Mouse (Mus musculus) layer of hippocampus, adult 2 months (tissue): ENCODE results near the gene Tspan3. TPM values are rescaled to one million over a fixed set of nuclear protein-coding genes. Genes with fewer than 3 reads are reported as not detected.
A peak's percentile ranks its signal among the peaks of the same experiment; 100 is the strongest.

Experiments used
- DNase-seq, 2 experiments: peaks; one replicate each; pipeline ENCODE4 v3.0.0; 2022; ENCODE audit warnings: low spot score in 2 of 2
- H3K27ac ChIP-seq: fragments of 200-600 bp; 2 replicates; pipeline ENCODE4 v1.8.1; 2022
- H3K4me3 ChIP-seq: fragments of 200-600 bp; 2 replicates; pipeline ENCODE4 v1.8.1; 2022; ENCODE audit warnings: mild to moderate bottlenecking
- CTCF ChIP-seq: fragments of 200-600 bp; conservative IDR thresholded peaks from 2 replicates; pipeline ENCODE4 v1.8.1; 2022; ENCODE audit warnings: antibody characterized with exemption, mild to moderate bottlenecking, moderate library complexity
- total RNA-seq, 2 experiments: library from RNA; stranded (reverse); gene quantifications; 2 replicates each; pipeline ENCODE4 v1.2.3; 2021

Tspan3 gene
- total RNA-seq, 2 experiments from 2014 or later = 309 to 331 TPM

DNA sequence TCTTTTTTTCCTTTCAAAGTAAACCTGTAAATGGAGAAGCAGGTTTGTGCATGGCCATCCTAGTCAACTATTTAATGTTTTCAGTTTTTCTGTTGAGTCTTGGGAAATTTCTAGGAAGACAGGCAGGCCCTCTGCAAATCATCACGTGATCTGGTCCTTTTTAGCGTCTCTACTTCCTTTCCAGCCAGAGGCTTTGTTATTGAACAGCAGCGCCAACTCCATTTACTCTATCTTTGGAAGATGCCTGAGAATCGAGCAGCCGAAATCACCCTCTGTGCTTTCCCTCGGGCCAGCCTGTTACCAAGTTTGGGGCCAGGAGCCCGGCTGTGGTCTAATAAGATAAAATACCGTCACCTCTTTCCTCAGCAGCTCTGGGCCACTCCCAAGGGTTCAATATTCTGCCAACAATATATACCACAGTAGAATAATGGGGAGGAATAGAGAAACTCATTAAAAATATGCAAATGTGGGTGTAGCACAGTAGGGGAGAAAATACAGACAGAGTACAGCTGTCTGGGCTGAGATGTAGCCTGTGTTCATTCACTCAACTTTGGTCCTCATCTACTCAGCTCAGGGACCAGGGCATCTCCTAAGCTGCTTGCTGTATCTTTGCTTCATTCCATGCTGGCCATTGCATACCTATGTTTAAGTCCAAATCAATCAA lies 15.0 kb upstream of the Tspan3 start:
- H3K4me3 ChIP-seq = no peak overlapping the region; the same call in 1 of the 2 replicates
- no peak for TF ChIP-seq CTCF
- no peak for DNase-seq
- H3K27ac ChIP-seq = no peak overlapping the region; the same call in 1 of the 2 replicates

GRCm38 (mm10) chr9:56179416-56180117 lies 14.3 kb upstream of the Tspan3 start:
- H3K27ac ChIP-seq = no peak overlapping the region
- DNase-seq = no peak
- H3K4me3 ChIP-seq = no peak overlapping the region; the same call in 1 of the 2 replicates
- TF ChIP-seq CTCF = peak; percentile 75

GRCm38 (mm10) chr9:56177354-56177753 lies 12.1 kb upstream of the Tspan3 start:
- TF ChIP-seq CTCF = no peak
- no peak for DNase-seq
- no peak overlapping the region for H3K27ac ChIP-seq
- no peak overlapping the region for H3K4me3 ChIP-seq

- DNase-seq = no peak
- Histone ChIP-seq H3K4me3 (no peak overlapping the region), H3K27ac (no peak overlapping the region)
- TF ChIP-seq CTCF = no peak
Measured at GRCm38 (mm10) chr9:56175316-56175715, 10.0 kb upstream of the Tspan3 start.

- Histone ChIP-seq H3K4me3 (no peak overlapping the region), H3K27ac (no peak overlapping the region)
- TF ChIP-seq CTCF = no peak
- DNase-seq = no peak
Measured at GRCm38 (mm10) chr9:56167690-56168089, 2.4 kb upstream of the Tspan3 start.

- DNase-seq = no peak
- H3K27ac ChIP-seq = no peak overlapping the region
- no peak overlapping the region for H3K4me3 ChIP-seq
- no peak for TF ChIP-seq CTCF
Measured at GRCm38 (mm10) chr9:56166161-56166560, 884 bp upstream of the Tspan3 start.

DNA sequence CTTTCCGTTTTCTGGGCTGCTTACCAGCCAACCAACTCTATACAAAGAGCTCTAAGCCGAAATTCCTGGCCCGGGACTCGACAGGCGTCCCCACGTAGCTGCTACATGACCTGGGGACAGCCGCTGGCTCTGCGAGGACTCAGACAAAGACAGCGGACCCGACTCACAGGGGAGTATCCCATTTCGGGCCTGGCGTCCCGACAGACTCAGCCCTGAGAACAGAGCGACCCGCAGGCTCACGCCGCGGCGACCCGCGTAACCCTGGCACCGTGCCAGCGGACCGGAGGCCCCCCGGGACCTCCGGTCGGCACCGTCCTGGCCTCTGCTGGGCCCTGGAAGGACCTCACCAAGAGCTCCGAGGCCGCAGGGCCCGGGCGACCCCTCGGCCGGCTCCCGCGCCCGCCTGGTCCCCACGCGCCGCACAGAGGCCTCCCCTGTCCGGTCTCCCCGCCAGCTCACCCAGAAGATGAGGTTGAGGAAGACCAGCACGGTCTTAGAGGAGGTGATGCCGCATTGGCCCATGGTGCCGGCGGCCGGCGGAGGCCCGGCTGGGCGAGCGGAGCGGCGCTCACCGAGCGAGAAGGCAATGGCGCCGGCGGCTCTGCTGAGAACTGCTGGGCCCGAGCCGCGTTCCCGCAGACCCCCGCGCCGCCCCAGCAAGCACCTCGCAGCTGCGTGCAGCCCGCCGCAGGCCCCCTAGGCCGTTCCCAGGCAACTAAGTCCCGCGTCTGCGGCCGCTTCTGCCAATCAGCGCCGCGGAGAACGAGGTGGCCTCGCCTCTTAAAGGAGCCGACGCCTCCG lies 4.7 kb downstream of the Tspan3 start:
- peak; percentile 29; the same call in 1 of the 2 replicates for TF ChIP-seq CTCF
- H3K27ac ChIP-seq = peak overlapping the region; percentile 97
- H3K4me3 ChIP-seq = peak overlapping the region; percentile 89
- DNase-seq = peak; percentile 94

GRCm38 (mm10) chr9:56159456-56159855 lies 5.8 kb downstream of the Tspan3 start:
- Histone ChIP-seq H3K4me3 (peak overlapping the region; percentile 89), H3K27ac (peak overlapping the region; percentile 97; the same call in 1 of the 2 replicates)
- DNase-seq = no peak
- no peak for TF ChIP-seq CTCF

GRCm38 (mm10) chr9:56158077-56158476 lies 7.2 kb downstream of the Tspan3 start:
- H3K27ac ChIP-seq = no peak overlapping the region
- no peak overlapping the region for H3K4me3 ChIP-seq
- no peak for DNase-seq
- TF ChIP-seq CTCF = no peak

GRCm38 (mm10) chr9:56154572-56154971 lies 10.7 kb downstream of the Tspan3 start:
- no peak overlapping the region; the same call in 1 of the 2 replicates for H3K27ac ChIP-seq
- TF ChIP-seq CTCF = no peak
- no peak overlapping the region for H3K4me3 ChIP-seq
- DNase-seq = no peak

- no peak overlapping the region for H3K4me3 ChIP-seq
- peak overlapping the region; percentile 77 for H3K27ac ChIP-seq
- DNase-seq = no peak
- no peak for TF ChIP-seq CTCF
Measured at GRCm38 (mm10) chr9:56152482-56153007, 12.7 kb downstream of the Tspan3 start.

DNA sequence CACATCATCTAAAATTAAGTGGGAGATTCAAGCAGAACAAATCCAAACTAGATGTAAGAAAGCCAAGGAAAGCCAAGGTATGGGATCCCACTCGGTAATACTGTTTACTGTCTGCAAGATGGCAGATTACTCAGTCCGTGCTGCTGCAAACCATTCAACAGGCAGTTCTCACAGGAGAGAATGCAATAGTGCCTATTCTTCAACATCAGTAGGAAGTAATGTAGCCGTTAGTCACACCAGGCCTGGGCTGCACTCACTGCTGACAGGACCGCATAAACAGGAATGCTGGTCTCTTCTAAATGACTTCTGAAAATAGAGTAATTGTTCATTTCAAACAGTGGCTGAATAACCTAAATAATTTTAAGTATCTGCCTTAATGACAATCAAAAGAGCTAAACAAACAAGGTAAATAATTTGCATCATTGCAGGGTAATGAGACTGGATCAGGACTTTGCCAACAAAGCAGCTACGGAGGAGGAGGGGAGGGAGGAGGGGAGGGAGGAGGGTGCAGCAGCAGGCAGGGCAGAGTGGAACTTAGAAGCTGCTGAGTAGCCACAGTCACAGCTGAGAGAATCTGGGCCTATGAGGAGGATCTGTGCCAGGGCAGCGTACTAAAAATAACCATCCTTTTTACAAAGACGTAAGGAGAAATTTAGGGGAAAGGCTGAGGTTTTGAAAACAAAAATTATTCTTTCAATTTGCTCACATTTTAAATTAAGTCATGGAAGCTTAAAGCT lies 13.4 kb downstream of the Tspan3 start:
- H3K4me3 ChIP-seq = peak overlapping the region; percentile 6; the same call in 1 of the 2 replicates
- no peak for TF ChIP-seq CTCF
- H3K27ac ChIP-seq = peak overlapping the region; percentile 77
- DNase-seq = peak in 1 of 2 experiments; percentile 36
